7 mouse cellular contexts compared by ENCODE assay signal in the genomic region with DNA sequence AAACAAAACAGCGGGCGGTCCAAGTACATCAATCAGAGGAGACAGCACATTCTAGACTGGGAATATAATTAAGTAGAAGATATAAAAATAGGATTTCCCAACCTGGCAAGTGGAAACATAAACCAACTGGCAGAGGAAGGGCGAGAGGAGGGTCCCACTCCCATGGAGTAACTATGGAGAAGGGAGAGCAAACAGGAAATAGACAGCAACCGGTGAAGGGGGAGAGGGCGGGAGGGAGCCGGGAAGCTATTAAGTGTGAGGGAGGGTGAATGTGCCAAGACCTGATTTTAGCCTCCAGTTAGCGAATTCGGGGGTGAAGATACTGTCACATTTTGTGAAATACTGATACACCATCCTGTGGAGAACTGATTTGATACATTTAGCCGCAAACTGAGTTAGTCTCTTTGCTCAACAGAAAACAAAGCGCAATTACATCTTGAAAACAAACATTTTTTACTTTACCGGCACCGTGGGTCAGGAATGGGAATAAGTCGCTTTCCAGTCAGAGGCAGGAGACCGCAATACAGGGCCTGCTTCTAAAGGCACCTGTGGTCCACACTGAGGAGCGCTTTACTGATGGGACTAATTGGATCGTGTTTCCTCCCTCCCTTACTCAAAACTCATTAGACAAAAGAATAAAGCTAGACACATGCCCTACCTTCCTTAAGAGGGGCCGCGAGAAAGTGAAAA.
DNase-seq lines count a peak whose midpoint lies in the region; ATAC-seq lines count a peak whose summit lies in the region.

No protein-coding gene starts in this region.

- peak; percentile 45 for DNase-seq in neural tube, embryonic 11.5 days (ENCODE audit: low spot score)
- no peak for DNase-seq in neural tube, embryonic 10.5 days (ENCODE audit: extremely low spot score, low spot score)
- DNase-seq in forelimb bud, embryonic 11.5 days (ENCODE audit: low read depth, low spot score) = peak; percentile 38
- DNase-seq in lung, postnatal 10 days = peak; percentile 44
- no peak for DNase-seq in gastrocnemius, postnatal 14 days

- no peak overlapping the region for H3K27ac ChIP-seq in neural tube, embryonic 11.5 days (ENCODE audit: low read depth, low read length)

- intact Hi-C loops in gastrocnemius, postnatal 14 days (cut with DNase I; ENCODE audit: low total_unique reads) = no loop called here

- H3K4me2 ChIP-seq in neural tube, embryonic 11.5 days (ENCODE audit: low read depth) = peak overlapping the region; percentile 26

- H3K4me3 ChIP-seq in neural tube, embryonic 11.5 days (ENCODE audit: low read depth, low read length) = no peak overlapping the region

- peaks cover 14% of the 10 kb centered on the region for H3K4me1 ChIP-seq in neural tube, embryonic 11.5 days (ENCODE audit: control insufficient read depth, insufficient read depth, low read length)

- H3K9me3 ChIP-seq in neural tube, embryonic 11.5 days (ENCODE audit: control insufficient read depth, low read length) = no peaks in the 10 kb centered on the region

- H3K9ac ChIP-seq in neural tube, embryonic 11.5 days (ENCODE audit: low read length) = no peak overlapping the region

- no peaks in the 10 kb centered on the region for H3K27me3 ChIP-seq in neural tube, embryonic 11.5 days (ENCODE audit: control insufficient read depth, insufficient read depth, low read length)

- peak; percentile 28; the same call in 1 of the 2 replicates for ATAC-seq in neural tube, embryonic 11.5 days (ENCODE audit: insufficient read depth, low FRiP score, low TSS enrichment)
- ATAC-seq in erythroid progenitor cell, adult 5-6 weeks (replicated peaks; ENCODE audit: low FRiP score, poor library complexity, severe bottlenecking) = no peak
- no peak for ATAC-seq in activated CD4-positive, CD25-positive, alpha-beta regulatory T cell, adult 4 months

- no peaks in the 10 kb centered on the region for H3K36me3 ChIP-seq in neural tube, embryonic 11.5 days (ENCODE audit: control insufficient read depth, insufficient read depth, low read length)

- WGBS in neural tube, embryonic 11.5 days = 56% methylated on average over 18 of the region's 18 CpGs

Comparison
In these comparisons a context has a peak if more than half of its experiments do, and no peak if none do; other contexts are left out.
1. DNase-seq: peak in neural tube, embryonic 11.5 days (single experiment), forelimb bud, embryonic 11.5 days (single experiment) and lung, postnatal 10 days (single experiment); none in neural tube, embryonic 10.5 days (single experiment) and gastrocnemius, postnatal 14 days (single experiment).